Comparison of ENCODE assay signal across 9 mouse cellular contexts in the genomic region with DNA sequence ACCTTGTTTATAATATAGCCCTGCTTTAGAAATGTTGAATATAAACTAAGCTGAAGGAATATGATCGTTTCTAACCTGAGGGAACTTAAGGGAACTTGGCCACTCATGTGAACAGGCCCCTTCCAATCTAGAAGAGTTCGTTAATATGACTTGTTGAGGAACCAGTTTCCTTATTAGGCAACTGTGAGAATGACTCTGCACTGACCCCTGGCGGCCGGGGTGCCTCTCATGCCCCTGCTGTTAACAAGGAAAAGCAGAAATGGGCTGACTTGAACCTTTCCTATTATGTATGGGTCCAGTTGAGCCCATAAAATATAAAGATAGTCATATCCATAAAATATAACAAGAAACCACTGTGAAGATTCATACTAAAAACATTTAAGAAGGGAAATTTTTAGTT. TPM values are rescaled to one million over a fixed set of nuclear protein-coding genes. Genes with fewer than 3 reads are reported as not detected.
DNase-seq lines count a peak whose midpoint lies in the region; ATAC-seq lines count a peak whose summit lies in the region.
"Had no signal": no experiment of that assay in that cellular context is flagged by ENCODE, and none has a peak within 500 bp of the region (broad histone marks: within the 10 kb centered on the region; RNA-seq: fewer than 3 reads in every experiment).

No protein-coding gene starts in this region.

- no peak overlapping the region for H3K4me3 ChIP-seq in forebrain, embryonic 11.5 days (ENCODE audit: low read depth, low read length)
- no peak overlapping the region for H3K4me3 ChIP-seq in forebrain, embryonic 15.5 days
- H3K4me3 ChIP-seq: limb, embryonic 15.5 days had no signal

- no peak for ATAC-seq in forebrain, embryonic 11.5 days (replicated peaks; ENCODE audit: low FRiP score)
- ATAC-seq in forebrain, embryonic 15.5 days (replicated peaks): no peak

- H3K27ac ChIP-seq in forebrain, embryonic 11.5 days (ENCODE audit: low read depth, low read length): no peak overlapping the region
- H3K27ac ChIP-seq in forebrain, embryonic 15.5 days (replicated peaks): no peak overlapping the region
- H3K27ac ChIP-seq: limb, embryonic 15.5 days had no signal

- H3K9ac ChIP-seq in forebrain, embryonic 11.5 days (ENCODE audit: low read length): no peak overlapping the region
- no peak overlapping the region for H3K9ac ChIP-seq in forebrain, embryonic 15.5 days (replicated peaks)
- H3K9ac ChIP-seq: limb, embryonic 15.5 days had no signal

- no peaks in the 10 kb centered on the region for H3K4me1 ChIP-seq in forebrain, embryonic 11.5 days (replicated peaks; ENCODE audit: control insufficient read depth, insufficient read depth, low read length)
- no peaks in the 10 kb centered on the region for H3K4me1 ChIP-seq in forebrain, embryonic 15.5 days
- H3K4me1 ChIP-seq: limb, embryonic 15.5 days had no signal

- peak; percentile 89 for DNase-seq in forebrain, embryonic 11.5 days (ENCODE audit: low spot score)
- peak; percentile 71 for DNase-seq in MEL-GATA-1-ER (ENCODE audit: extremely low read depth, low read depth)
- DNase-seq in cerebellum, adult 8-10 months: peak; percentile 61
- DNase-seq in gastrocnemius, postnatal 14 days: peak; percentile 69
- DNase-seq in kidney, postnatal 25 days: peak; percentile 75 to 81
- peak; percentile 86 for DNase-seq in lung, postnatal 36 days
- peak; percentile 71 to 90 for DNase-seq in spleen, postnatal 10 days (ENCODE audit: low spot score in 2 of 2)

- no peaks in the 10 kb centered on the region for H3K27me3 ChIP-seq in forebrain, embryonic 11.5 days (ENCODE audit: control insufficient read depth, insufficient read depth, low read length)
- H3K27me3 ChIP-seq in forebrain, embryonic 15.5 days: no peaks in the 10 kb centered on the region
- H3K27me3 ChIP-seq: limb, embryonic 15.5 days had no signal

- no peaks in the 10 kb centered on the region for H3K9me3 ChIP-seq in forebrain, embryonic 11.5 days (ENCODE audit: control insufficient read depth, low read length)
- H3K9me3 ChIP-seq in forebrain, embryonic 15.5 days: no peaks in the 10 kb centered on the region
- H3K9me3 ChIP-seq: limb, embryonic 15.5 days had no signal

- H3K4me2 ChIP-seq in forebrain, embryonic 11.5 days (ENCODE audit: low read depth, low read length, severe bottlenecking): no peak overlapping the region
- H3K4me2 ChIP-seq in forebrain, embryonic 15.5 days (replicated peaks): no peak overlapping the region
- H3K4me2 ChIP-seq: limb, embryonic 15.5 days had no signal

- intact Hi-C loops in gastrocnemius, postnatal 14 days (cut with DNase I; ENCODE audit: low total_unique reads): no loop called here

- WGBS in forebrain, embryonic 11.5 days: 6% methylated on average over 4 of the region's 4 CpGs
- WGBS in forebrain, embryonic 15.5 days: 4% methylated on average over 4 of the region's 4 CpGs

- H3K36me3 ChIP-seq in forebrain, embryonic 11.5 days (ENCODE audit: control insufficient read depth, insufficient read depth, low read length): no peaks in the 10 kb centered on the region
- H3K36me3 ChIP-seq in forebrain, embryonic 15.5 days: peaks cover 17% of the 10 kb centered on the region

RNA-seq across cellular contexts. Expression of a gene that starts 8.1 kb away (rescaled TPM):
- polyA plus RNA-seq in forebrain, embryonic 11.5 days (2014; fragmentation: Nextera tagmentation; extraction: Ambion mirVana): 20.6 and 23.5 TPM in 2 replicates
- 14.2 TPM in 2 replicates for polyA plus RNA-seq in forebrain, embryonic 15.5 days (2015; fragmentation: Nextera tagmentation; extraction: Ambion mirVana)
- total RNA-seq in gastrocnemius, postnatal 14 days (2021): 10 to 100 TPM; 22.1 to 22.7 TPM

RNA-seq across cellular contexts. Expression of a gene that starts 10.5 kb away (rescaled TPM):
- polyA plus RNA-seq in forebrain, embryonic 11.5 days (2014; fragmentation: Nextera tagmentation; extraction: Ambion mirVana): 8.8 and 9.9 TPM in 2 replicates
- 7.2 and 7.3 TPM in 2 replicates for polyA plus RNA-seq in forebrain, embryonic 15.5 days (2015; fragmentation: Nextera tagmentation; extraction: Ambion mirVana)
- total RNA-seq in gastrocnemius, postnatal 14 days (2021): 10 to 100 TPM; 38.8 to 42.5 TPM

RNA-seq across cellular contexts. Expression of a gene that starts 39.6 kb away (rescaled TPM):
- 104 TPM in 2 replicates for polyA plus RNA-seq in forebrain, embryonic 11.5 days (2014; fragmentation: Nextera tagmentation; extraction: Ambion mirVana)
- 118 and 120 TPM in 2 replicates for polyA plus RNA-seq in forebrain, embryonic 15.5 days (2015; fragmentation: Nextera tagmentation; extraction: Ambion mirVana)
- 10 to 100 TPM; 31.4 to 34.0 TPM for total RNA-seq in gastrocnemius, postnatal 14 days (2021)
